ENCODE assay signal across 8 mouse cellular contexts in genomic region chr9:22143108-22144037, GRCm38 (mm10). TPM values are rescaled to one million over a fixed set of nuclear protein-coding genes. Genes with fewer than 3 reads are reported as not detected.
A peak's percentile ranks its signal among the peaks of the same experiment; 100 is the strongest.
DNase-seq lines count a peak whose midpoint lies in the region; ATAC-seq lines count a peak whose summit lies in the region.

No protein-coding gene starts in this region.

- no peak overlapping the region for H3K9ac ChIP-seq in intestine, embryonic 15.5 days
- H3K9ac ChIP-seq in midbrain, embryonic 11.5 days (ENCODE audit: low read length) = no peak overlapping the region

- H3K27me3 ChIP-seq in intestine, embryonic 15.5 days (replicated peaks) = no peaks in the 10 kb centered on the region
- no peaks in the 10 kb centered on the region for H3K27me3 ChIP-seq in midbrain, embryonic 11.5 days (ENCODE audit: control insufficient read depth, insufficient read depth, low read length)

- WGBS in intestine, embryonic 15.5 days = 53% methylated on average over 17 of the region's 17 CpGs
- WGBS in midbrain, embryonic 11.5 days = 57% methylated on average over 17 of the region's 17 CpGs

- intact Hi-C loops in left cerebral cortex, postnatal 25 days (cut with DNase I) = loop anchor here (2.0 to 5.0 kb wide), 2 partner anchors 77 to 166 kb away; no protein-coding TSS in a partner anchor

- peak; percentile 77 for ATAC-seq in intestine, embryonic 15.5 days
- peak; percentile 64; the same call in 1 of the 2 replicates for ATAC-seq in midbrain, embryonic 11.5 days (ENCODE audit: low FRiP score)

- no peak overlapping the region for H3K27ac ChIP-seq in intestine, embryonic 15.5 days
- H3K27ac ChIP-seq in midbrain, embryonic 11.5 days (ENCODE audit: low read depth, low read length) = no peak overlapping the region

- H3K36me3 ChIP-seq in intestine, embryonic 15.5 days = no peaks in the 10 kb centered on the region
- H3K36me3 ChIP-seq in midbrain, embryonic 11.5 days (ENCODE audit: control insufficient read depth, insufficient read depth, low read length) = no peaks in the 10 kb centered on the region

- no peak overlapping the region for H3K4me3 ChIP-seq in intestine, embryonic 15.5 days (replicated peaks)
- H3K4me3 ChIP-seq in midbrain, embryonic 11.5 days (ENCODE audit: low read depth, low read length) = no peak overlapping the region

- H3K9me3 ChIP-seq in intestine, embryonic 15.5 days = 0 out of 2 replicates have a peak, but pooled peaks cover 6% of the 10 kb centered on the region
- H3K9me3 ChIP-seq in midbrain, embryonic 11.5 days (ENCODE audit: control insufficient read depth, low read length) = no peaks in the 10 kb centered on the region

- DNase-seq in ZHBTc4 (ENCODE audit: low read depth, low spot score) = peak; percentile 87
- peak; percentile 96 to 98 for DNase-seq in cerebellum, postnatal 10 days
- peak; percentile 90 to 91 for DNase-seq in frontal cortex, postnatal 25 days (ENCODE audit: low spot score in 2 of 2)
- DNase-seq in left cerebral cortex, postnatal 25 days (ENCODE audit: low spot score in 2 of 2) = peak; percentile 84 to 92
- peak; percentile 97 for DNase-seq in midbrain, embryonic 11.5 days (ENCODE audit: low spot score, missing footprints)
- peak; percentile 92 for DNase-seq in right cerebral cortex, postnatal 4 days
- DNase-seq in urinary bladder, postnatal 4 days (ENCODE audit: low spot score in 2 of 2) = peak; percentile 71 to 89

- no peaks in the 10 kb centered on the region for H3K4me1 ChIP-seq in intestine, embryonic 15.5 days (replicated peaks)
- no peaks in the 10 kb centered on the region for H3K4me1 ChIP-seq in midbrain, embryonic 11.5 days (ENCODE audit: control insufficient read depth, insufficient read depth, low read length)

- H3K4me2 ChIP-seq in intestine, embryonic 15.5 days (replicated peaks) = no peak overlapping the region
- no peak overlapping the region for H3K4me2 ChIP-seq in midbrain, embryonic 11.5 days

RNA-seq across cellular contexts. Expression of gene Acp5, which starts 7.9 kb away (rescaled TPM):
- 39.0 and 49.8 TPM in 2 replicates for polyA plus RNA-seq in intestine, embryonic 15.5 days (2015; fragmentation: Nextera tagmentation; extraction: Ambion mirVana)
- under 1 TPM; 0.28 to 0.41 TPM for total RNA-seq in left cerebral cortex, postnatal 25 days (2021)
- 15.4 and 19.7 TPM in 2 replicates for polyA plus RNA-seq in midbrain, embryonic 11.5 days (2014; fragmentation: Nextera tagmentation; extraction: Ambion mirVana)

RNA-seq across cellular contexts. Expression of gene Pigyl, which starts 13.3 kb away (rescaled TPM):
- 88.6 and 90.0 TPM in 2 replicates for polyA plus RNA-seq in intestine, embryonic 15.5 days (2015; fragmentation: Nextera tagmentation; extraction: Ambion mirVana)
- 10 to 100 TPM; 40.5 to 47.1 TPM for total RNA-seq in left cerebral cortex, postnatal 25 days (2021)
- polyA plus RNA-seq in midbrain, embryonic 11.5 days (2014; fragmentation: Nextera tagmentation; extraction: Ambion mirVana) = 63.9 and 66.6 TPM in 2 replicates

RNA-seq across cellular contexts. Expression of gene Elof1, which starts 26.4 kb away (rescaled TPM):
- 143 and 157 TPM in 2 replicates for polyA plus RNA-seq in intestine, embryonic 15.5 days (2015; fragmentation: Nextera tagmentation; extraction: Ambion mirVana)
- 10 to 100 TPM; 66.9 to 71.1 TPM for total RNA-seq in left cerebral cortex, postnatal 25 days (2021)
- polyA plus RNA-seq in midbrain, embryonic 11.5 days (2014; fragmentation: Nextera tagmentation; extraction: Ambion mirVana) = 208 and 225 TPM in 2 replicates

RNA-seq across cellular contexts. Expression of gene Cnn1, which starts 44.4 kb away (rescaled TPM):
- polyA plus RNA-seq in intestine, embryonic 15.5 days (2015; fragmentation: Nextera tagmentation; extraction: Ambion mirVana) = 281 and 303 TPM in 2 replicates
- total RNA-seq in left cerebral cortex, postnatal 25 days (2021) = 1 to 10 TPM in 1 of 2 experiments, under 1 TPM in 1; 0.25 to 1.0 TPM
- polyA plus RNA-seq in midbrain, embryonic 11.5 days (2014; fragmentation: Nextera tagmentation; extraction: Ambion mirVana) = 1.3 and 1.6 TPM in 2 replicates

RNA-seq across cellular contexts. Expression of gene Zfp872, which starts 44.5 kb away (rescaled TPM):
- polyA plus RNA-seq in intestine, embryonic 15.5 days (2015; fragmentation: Nextera tagmentation; extraction: Ambion mirVana) = 0.29 and 0.90 TPM in 2 replicates
- not detected for total RNA-seq in left cerebral cortex, postnatal 25 days (2021)
- 0.17 and 0.23 TPM in 2 replicates for polyA plus RNA-seq in midbrain, embryonic 11.5 days (2014; fragmentation: Nextera tagmentation; extraction: Ambion mirVana)
